Mouse (Mus musculus) liver, embryonic 14.5 days (tissue): ENCODE results near the gene Gm49384.

Experiments
- CTCF ChIP-seq: IDR thresholded peaks from 2 replicates; pipeline ENCODE4 v1.5.1; 2016; ENCODE audit warnings: antibody characterized with exemption, low read depth, control low read depth
- EP300 ChIP-seq: IDR thresholded peaks from 2 replicates; pipeline ENCODE4 v1.6.1; 2016; ENCODE audit warnings: antibody characterized with exemption, low read depth

GRCm38 (mm10) chr12:69179371-69179770 lies 24.7 kb downstream of the Gm49384 start:
- TF ChIP-seq CTCF (no peak), EP300 (no peak)
